Mouse (Mus musculus) G1E (cell line): ENCODE measurements around the gene Pawr.

Source experiments
- CTCF ChIP-seq: IDR thresholded peaks from 2 replicates; pipeline ENCODE4 v1.5.1; 2012; ENCODE audit warnings: low read depth, low read length, inconsistent platforms, mixed read lengths
- GATA1 ChIP-seq: IDR thresholded peaks from 2 replicates; pipeline ENCODE4 v1.6.1; 2012; ENCODE audit warnings: borderline replicate concordance, low read length, inconsistent platforms, mixed read lengths

DNA sequence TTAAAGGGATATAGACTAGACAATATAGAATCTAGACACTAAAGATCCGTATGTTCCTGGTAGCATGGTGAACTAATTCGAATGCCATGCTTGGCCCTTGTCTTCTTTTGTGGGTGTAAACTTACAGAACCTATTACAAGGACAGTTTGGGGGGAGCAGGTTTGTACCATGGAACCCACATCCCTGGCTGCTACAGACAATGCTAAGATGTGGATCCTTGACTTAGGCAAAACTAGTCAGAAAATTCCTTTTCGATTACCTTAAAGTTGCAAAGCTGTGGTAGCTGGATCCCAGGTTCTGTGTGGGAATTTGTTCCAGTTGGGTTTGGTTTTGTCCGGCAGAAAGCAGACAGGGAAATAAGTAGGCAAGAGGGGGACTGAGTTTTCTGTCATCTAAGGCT is 118.5 kb downstream of the Pawr start:
- TF ChIP-seq CTCF (no peak), GATA1 (no peak)
